Mouse (Mus musculus): ENCODE results near the gene Vangl2.

DNA sequence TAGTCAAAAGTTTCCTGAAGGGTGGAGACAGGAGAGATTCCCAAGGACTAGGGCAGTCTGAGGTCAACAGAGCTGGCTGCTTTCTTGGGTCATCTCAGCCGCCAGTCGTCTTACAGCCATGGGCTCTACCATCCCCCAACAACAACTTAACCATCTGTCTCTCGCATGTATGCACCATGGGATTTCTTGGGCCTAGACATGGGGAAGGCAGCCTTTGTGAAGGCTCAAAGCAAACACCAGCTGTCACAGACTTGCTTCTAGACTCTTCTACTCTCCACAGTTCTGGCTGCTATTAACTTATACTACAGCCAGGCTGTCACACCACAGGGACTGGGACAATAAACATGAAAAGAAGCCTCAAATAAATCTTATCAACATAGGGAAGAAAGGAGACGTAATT lies 43.3 kb upstream of the Vangl2 start:
- TF ChIP-seq MYOG (IDR thresholded peaks at IDR 0.05; ENCODE audit: control insufficient read depth in 1 of 3, insufficient read depth in 1 of 3, insufficient read length in 2 of 3, low read depth in 2 of 3) (no peak), POLR2A (IDR thresholded peaks at IDR 0.05; ENCODE audit: insufficient read length, low read depth) (no peak), REST (IDR thresholded peaks at IDR 0.05; ENCODE audit: insufficient read depth, insufficient read length) (no peak), E2F4 (IDR thresholded peaks at IDR 0.05; ENCODE audit: insufficient read depth) (no peak), TCF12 (IDR thresholded peaks at IDR 0.05; ENCODE audit: insufficient read depth, poor library complexity, severe bottlenecking) (no peak), TCF3 (IDR thresholded peaks at IDR 0.05; ENCODE audit: insufficient read length, low read depth) (no peak), USF1 (IDR thresholded peaks at IDR 0.05; ENCODE audit: low read depth) (no peak), MYOD1 (IDR thresholded peaks at IDR 0.05; ENCODE audit: control insufficient read depth in 1 of 3, insufficient read length in 2 of 3, low read depth in 2 of 3) (no peak), MAX (IDR thresholded peaks at IDR 0.05; ENCODE audit: low read depth) (no peak), CEBPB (IDR thresholded peaks at IDR 0.05; ENCODE audit: insufficient read depth, poor library complexity, severe bottlenecking) (no peak), POLR2AphosphoS2 (IDR thresholded peaks at IDR 0.05; ENCODE audit: insufficient read length, low read depth) (no peak)

Measured in myocyte (in vitro differentiated cells).